Comparison of ENCODE assay signal across 8 mouse cellular contexts in the genomic region with DNA sequence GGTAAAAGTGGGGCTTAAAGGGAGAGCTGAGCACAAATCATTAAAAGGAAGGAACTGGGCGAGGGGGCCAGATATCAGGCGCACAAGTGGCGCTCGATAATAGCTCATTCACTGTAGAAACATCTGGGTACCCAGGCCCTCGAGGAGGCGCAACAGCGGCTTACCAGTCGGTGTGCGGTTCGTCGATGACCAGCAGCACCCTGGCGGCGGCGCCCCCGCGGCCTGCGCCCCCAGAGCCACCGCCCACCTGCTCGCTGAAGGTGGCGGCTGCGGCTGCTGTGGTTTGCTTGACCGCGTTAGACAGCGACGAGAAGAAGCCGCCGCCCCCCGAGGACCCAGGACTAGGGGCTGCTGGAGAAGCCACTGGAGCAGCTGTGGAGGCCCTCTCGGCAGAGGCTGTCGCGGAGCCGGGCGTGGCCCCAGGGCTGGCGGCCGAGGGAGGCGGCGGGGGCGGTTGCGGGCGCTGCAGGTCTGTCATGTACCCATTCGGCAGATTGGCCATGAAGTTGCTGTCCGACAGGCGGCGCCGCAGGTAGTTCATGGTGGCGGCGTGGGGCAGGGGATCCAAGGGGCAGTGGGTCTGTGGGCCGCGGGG. TPM values are rescaled to one million over a fixed set of nuclear protein-coding genes. Genes with fewer than 3 reads are reported as not detected.
A peak's percentile ranks its signal among the peaks of the same experiment; 100 is the strongest.
DNase-seq lines count a peak whose midpoint lies in the region; ATAC-seq and TF ChIP-seq lines count a peak whose summit lies in the region.

No protein-coding gene starts in this region.

- H3K27ac ChIP-seq in heart, embryonic 10.5 days = no peak overlapping the region
- H3K27ac ChIP-seq in spleen, adult 2 months (ENCODE audit: insufficient read depth, low read length) = no peak overlapping the region
- peak overlapping the region; percentile 73 for H3K27ac ChIP-seq in hindbrain, embryonic 14.5 days
- H3K27ac ChIP-seq in midbrain, embryonic 13.5 days = peak overlapping the region; percentile 65

- peaks cover 18% of the 10 kb centered on the region; the same call in 1 of the 2 replicates for H3K27me3 ChIP-seq in heart, embryonic 10.5 days (ENCODE audit: insufficient read depth, poor library complexity, severe bottlenecking)
- H3K27me3 ChIP-seq in spleen, adult 2 months (ENCODE audit: control insufficient read depth, insufficient read depth, low read length) = no peaks in the 10 kb centered on the region; the same call in 1 of the 2 replicates
- H3K27me3 ChIP-seq in hindbrain, embryonic 14.5 days (ENCODE audit: control insufficient read depth, insufficient read depth, low read length) = no peaks in the 10 kb centered on the region
- no peaks in the 10 kb centered on the region for H3K27me3 ChIP-seq in midbrain, embryonic 13.5 days

- H3K4me1 ChIP-seq in heart, embryonic 10.5 days = peaks cover 7% of the 10 kb centered on the region
- H3K4me1 ChIP-seq in spleen, adult 2 months (ENCODE audit: control insufficient read depth, insufficient read depth, insufficient read length) = peaks cover 7% of the 10 kb centered on the region
- peaks cover 22% of the 10 kb centered on the region for H3K4me1 ChIP-seq in hindbrain, embryonic 14.5 days (replicated peaks; ENCODE audit: control insufficient read depth, insufficient read depth, low read length)
- H3K4me1 ChIP-seq in midbrain, embryonic 13.5 days (replicated peaks) = peaks cover 13% of the 10 kb centered on the region; the same call in 1 of the 2 replicates

- WGBS in heart, embryonic 10.5 days = 11% methylated on average over 49 of the region's 49 CpGs
- WGBS in spleen, adult 2 months = 22% methylated on average over 45 of the region's 49 CpGs
- 25% methylated on average over 44 of the region's 49 CpGs for WGBS in hindbrain, embryonic 14.5 days
- 27% methylated on average over 49 of the region's 49 CpGs for WGBS in midbrain, embryonic 13.5 days

- peak overlapping the region; percentile 74 for H3K9ac ChIP-seq in hindbrain, embryonic 14.5 days
- H3K9ac ChIP-seq in midbrain, embryonic 13.5 days (replicated peaks) = peak overlapping the region; percentile 73

- DNase-seq in heart, embryonic 10.5 days (ENCODE audit: low spot score) = no peak
- DNase-seq in heart, postnatal 4 days = no peak
- peak in 1 of 2 experiments; percentile 20 for DNase-seq in spleen, adult 2 months (ENCODE audit: low read depth in 1 of 2, low spot score in 2 of 2)
- no peak for DNase-seq in spleen, adult 12 weeks (ENCODE audit: low spot score)
- DNase-seq in hindbrain, embryonic 14.5 days (ENCODE audit: low spot score) = no peak
- no peak for DNase-seq in adipocyte (ENCODE audit: low spot score)
- no peak for DNase-seq in cerebellum, postnatal 25 days

- H3K9me3 ChIP-seq in heart, embryonic 10.5 days = no peaks in the 10 kb centered on the region
- no peaks in the 10 kb centered on the region for H3K9me3 ChIP-seq in hindbrain, embryonic 14.5 days (ENCODE audit: control insufficient read depth, low read length)
- H3K9me3 ChIP-seq in midbrain, embryonic 13.5 days = no peaks in the 10 kb centered on the region

- peak overlapping the region; percentile 62 for H3K4me2 ChIP-seq in hindbrain, embryonic 14.5 days (replicated peaks)
- peak overlapping the region; percentile 61 for H3K4me2 ChIP-seq in midbrain, embryonic 13.5 days (replicated peaks)

- no peaks in the 10 kb centered on the region for H3K36me3 ChIP-seq in heart, embryonic 10.5 days
- H3K36me3 ChIP-seq in spleen, adult 2 months (ENCODE audit: control insufficient read depth, insufficient read depth, low read length) = no peaks in the 10 kb centered on the region
- no peaks in the 10 kb centered on the region for H3K36me3 ChIP-seq in hindbrain, embryonic 14.5 days (replicated peaks; ENCODE audit: control insufficient read depth, insufficient read depth)
- H3K36me3 ChIP-seq in midbrain, embryonic 13.5 days = no peaks in the 10 kb centered on the region

- peak; percentile 83 for ATAC-seq in hindbrain, embryonic 14.5 days (ENCODE audit: low FRiP score)
- peak; percentile 80 for ATAC-seq in midbrain, embryonic 13.5 days

- H3K4me3 ChIP-seq in heart, embryonic 10.5 days = peak overlapping the region; percentile 55
- H3K4me3 ChIP-seq in spleen, adult 2 months (ENCODE audit: extremely low read depth, insufficient read depth, insufficient read length) = peak overlapping the region; percentile 55; the same call in 1 of the 2 replicates
- peak overlapping the region; percentile 58 for H3K4me3 ChIP-seq in hindbrain, embryonic 14.5 days (replicated peaks; ENCODE audit: low read length)
- peak overlapping the region; percentile 57 for H3K4me3 ChIP-seq in midbrain, embryonic 13.5 days (replicated peaks)

- no peak for TF ChIP-seq CTCF in spleen, adult 2 months (IDR thresholded peaks at IDR 0.05; ENCODE audit: extremely low read depth, insufficient read depth, insufficient read length, insufficient replicate concordance)

- no peak for TF ChIP-seq POLR2A in spleen, adult 2 months (IDR thresholded peaks at IDR 0.05; ENCODE audit: low read depth, low read length)

RNA-seq across cellular contexts. Expression of a gene that starts 0.5 kb away (rescaled TPM):
- 0.07 and 0.39 TPM in 2 replicates for polyA plus RNA-seq in heart, embryonic 10.5 days (2016; fragmentation: Nextera tagmentation; extraction: Ambion mirVana)
- under 1 TPM; 0.29 to 0.41 TPM for total RNA-seq in heart, postnatal 4 days (2021)
- 0.36 and 0.52 TPM in 2 replicates for polyA plus RNA-seq in spleen, adult 2 months (2012; rRNA removed)
- 97.3 and 132 TPM in 2 replicates for polyA plus RNA-seq in hindbrain, embryonic 14.5 days (2014; fragmentation: Nextera tagmentation; extraction: Ambion mirVana)
- 26.5 and 30.8 TPM in 2 replicates for polyA plus RNA-seq in midbrain, embryonic 13.5 days (2015; fragmentation: Nextera tagmentation; extraction: Ambion mirVana)

RNA-seq across cellular contexts. Expression of a gene that starts 11.0 kb away (rescaled TPM):
- polyA plus RNA-seq in heart, embryonic 10.5 days (2016; fragmentation: Nextera tagmentation; extraction: Ambion mirVana) = 2.0 and 3.0 TPM in 2 replicates
- 1 to 10 TPM; 3.4 to 4.5 TPM for total RNA-seq in heart, postnatal 4 days (2021)
- polyA plus RNA-seq in spleen, adult 2 months (2012; rRNA removed) = 189 and 193 TPM in 2 replicates
- 4.8 and 5.7 TPM in 2 replicates for polyA plus RNA-seq in hindbrain, embryonic 14.5 days (2014; fragmentation: Nextera tagmentation; extraction: Ambion mirVana)
- 5.3 and 7.4 TPM in 2 replicates for polyA plus RNA-seq in midbrain, embryonic 13.5 days (2015; fragmentation: Nextera tagmentation; extraction: Ambion mirVana)

RNA-seq across cellular contexts. Expression of a gene that starts 30.1 kb away (rescaled TPM):
- 12.7 and 13.3 TPM in 2 replicates for polyA plus RNA-seq in heart, embryonic 10.5 days (2016; fragmentation: Nextera tagmentation; extraction: Ambion mirVana)
- total RNA-seq in heart, postnatal 4 days (2021) = 10 to 100 TPM; 13.5 to 14.4 TPM
- 8.4 and 10.8 TPM in 2 replicates for polyA plus RNA-seq in spleen, adult 2 months (2012; rRNA removed)
- polyA plus RNA-seq in hindbrain, embryonic 14.5 days (2014; fragmentation: Nextera tagmentation; extraction: Ambion mirVana) = 9.4 and 10.1 TPM in 2 replicates
- 20.9 and 23.4 TPM in 2 replicates for polyA plus RNA-seq in midbrain, embryonic 13.5 days (2015; fragmentation: Nextera tagmentation; extraction: Ambion mirVana)

RNA-seq across cellular contexts. Expression of a gene that starts 41.5 kb away (rescaled TPM):
- 63.1 and 65.5 TPM in 2 replicates for polyA plus RNA-seq in heart, embryonic 10.5 days (2016; fragmentation: Nextera tagmentation; extraction: Ambion mirVana)
- 10 to 100 TPM; 37.0 to 41.9 TPM for total RNA-seq in heart, postnatal 4 days (2021)
- 8.0 and 9.4 TPM in 2 replicates for polyA plus RNA-seq in spleen, adult 2 months (2012; rRNA removed)
- 23.3 and 28.6 TPM in 2 replicates for polyA plus RNA-seq in hindbrain, embryonic 14.5 days (2014; fragmentation: Nextera tagmentation; extraction: Ambion mirVana)
- polyA plus RNA-seq in midbrain, embryonic 13.5 days (2015; fragmentation: Nextera tagmentation; extraction: Ambion mirVana) = 46.1 and 48.8 TPM in 2 replicates

RNA-seq across cellular contexts. Expression of a gene that starts 50.4 kb away (rescaled TPM):
- 24.2 and 29.2 TPM in 2 replicates for polyA plus RNA-seq in heart, embryonic 10.5 days (2016; fragmentation: Nextera tagmentation; extraction: Ambion mirVana)
- total RNA-seq in heart, postnatal 4 days (2021) = 10 to 100 TPM; 19.8 to 21.1 TPM
- polyA plus RNA-seq in spleen, adult 2 months (2012; rRNA removed) = 5.9 and 7.7 TPM in 2 replicates
- 4.3 and 5.3 TPM in 2 replicates for polyA plus RNA-seq in hindbrain, embryonic 14.5 days (2014; fragmentation: Nextera tagmentation; extraction: Ambion mirVana)
- polyA plus RNA-seq in midbrain, embryonic 13.5 days (2015; fragmentation: Nextera tagmentation; extraction: Ambion mirVana) = 2.9 and 3.5 TPM in 2 replicates

Comparison
In these comparisons a context has a peak if more than half of its experiments do, and no peak if none do; other contexts are left out.
1. H3K27ac ChIP-seq: peak in hindbrain, embryonic 14.5 days (single experiment) and midbrain, embryonic 13.5 days (single experiment); none in heart, embryonic 10.5 days (single experiment) and spleen, adult 2 months (single experiment).
2. RNA of a gene that starts 0.5 kb away (polyA plus RNA-seq): 97.3 to 132 TPM in hindbrain, embryonic 14.5 days and 26.5 to 30.8 TPM in midbrain, embryonic 13.5 days; 0.07 to 0.39 TPM in heart, embryonic 10.5 days and 0.36 to 0.52 TPM in spleen, adult 2 months; every median in the first group is over 10 times any median in the second.
3. RNA of a gene that starts 11.0 kb away (polyA plus RNA-seq): 189 to 193 TPM in spleen, adult 2 months; 5.3 to 7.4 TPM in midbrain, embryonic 13.5 days, 4.8 to 5.7 TPM in hindbrain, embryonic 14.5 days and 2.0 to 3.0 TPM in heart, embryonic 10.5 days; every median in the first group is over 10 times any median in the second.
4. Peak in every context shown above with its lines, with median percentiles within 50 percentile points of each other: H3K4me3 ChIP-seq.